Mouse (Mus musculus) lung, postnatal 25 days (tissue): ENCODE measurements around the gene Ncaph.
"Not testable (repeated sequence)": the region's sequence is repeated elsewhere in the genome, so short reads cannot be mapped to it uniquely, and the experiment has no call there.

ENCODE experiments used
- DNase-seq: peaks from one replicate; pipeline ENCODE4 v3.0.0; 2022; ENCODE audit warnings: low spot score

Ncaph gene

GRCm38 (mm10) chr2:127133621-127134461 is at the start of gene Ncaph:
Gene Ncaph (minus strand): TSS chr2:127133954.
- peak; percentile 93 for DNase-seq

DNA sequence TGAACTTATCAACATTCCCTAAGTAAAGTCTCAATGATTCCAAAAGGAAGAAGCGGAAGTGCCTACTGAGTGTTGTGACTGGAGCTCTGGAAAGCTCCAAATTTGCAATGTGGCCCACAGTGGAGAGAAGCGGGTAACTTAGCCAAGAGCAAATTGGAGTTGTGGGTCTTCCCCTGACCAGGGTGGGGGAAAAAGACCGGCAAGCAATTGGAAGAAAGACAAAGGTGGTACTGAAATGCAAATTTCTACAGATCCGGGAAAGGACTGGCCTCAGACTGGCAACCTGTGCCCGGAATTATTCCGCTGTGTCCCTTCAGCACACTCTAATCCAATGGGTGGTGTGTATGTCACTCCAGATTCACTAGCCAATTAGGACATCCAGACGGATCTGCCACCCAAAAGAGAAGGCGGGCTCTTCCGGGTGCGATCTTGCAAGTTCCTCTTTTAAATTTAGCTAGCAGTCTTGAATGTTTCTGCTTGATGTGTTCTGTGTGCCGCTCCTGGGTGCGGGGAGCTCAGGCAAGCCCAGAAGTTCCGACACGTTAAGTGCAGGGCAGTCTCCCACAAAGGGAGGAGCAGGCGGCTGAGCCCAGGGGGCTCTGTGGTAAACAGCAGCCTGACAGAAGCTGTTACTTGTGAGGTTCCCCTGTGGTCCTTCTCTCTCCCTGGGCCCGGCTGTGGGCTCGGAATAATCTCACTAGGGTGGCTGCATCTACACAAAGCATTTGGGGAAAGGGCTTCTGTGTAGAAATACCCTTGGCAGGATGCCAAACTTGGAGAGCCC is 49.0 kb upstream of the Ncaph start:
- peak; percentile 92 for DNase-seq

GRCm38 (mm10) chr2:127166261-127166660 is 32.5 kb upstream of the Ncaph start:
- peak; percentile 53 for DNase-seq

DNA sequence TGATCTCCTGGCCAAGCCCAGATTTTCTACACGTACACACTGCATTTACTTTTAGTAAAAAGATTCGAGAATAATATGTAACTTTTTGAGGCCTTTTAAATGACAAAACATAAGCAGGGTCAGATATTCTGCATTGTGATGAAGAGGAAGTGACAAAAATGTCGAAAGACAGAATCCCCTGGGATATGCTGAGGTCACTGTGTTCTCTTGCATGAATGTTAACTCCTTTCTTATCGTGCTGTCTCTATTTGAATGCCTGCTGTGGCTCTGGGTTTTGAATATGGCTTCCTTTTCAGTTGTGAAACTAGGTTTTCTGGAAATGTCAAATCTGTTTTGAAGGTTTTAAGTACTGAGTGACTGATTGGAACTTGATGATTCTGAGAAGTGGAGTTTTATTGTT is 31.9 kb upstream of the Ncaph start:
- DNase-seq = no peak

DNA sequence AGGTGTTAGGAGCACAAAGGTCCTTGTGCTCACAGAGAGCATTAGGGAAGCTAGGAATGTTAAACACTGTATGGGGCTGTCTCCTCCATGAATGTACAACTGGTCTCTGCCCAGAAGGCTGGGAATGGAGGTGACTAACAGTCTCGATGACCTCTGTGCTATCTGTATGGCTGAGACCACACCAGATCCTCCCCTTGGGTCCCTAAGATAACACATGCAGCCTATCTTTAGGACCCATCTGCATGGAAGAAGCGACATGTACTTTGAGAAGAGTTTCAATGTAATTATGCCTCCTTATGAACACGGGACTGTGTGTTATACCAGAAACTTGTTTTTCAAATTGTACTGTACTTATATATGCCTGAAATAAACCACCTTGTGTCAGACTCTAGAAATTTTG is 11.9 kb upstream of the Ncaph start:
- no peak for DNase-seq

- DNase-seq = peak; percentile 86
These were observed 9.7 kb upstream of the Ncaph start, which contains the start of gene Itpripl1 for GRCm38 (mm10) chr2:127143158-127144063. Gene Itpripl1 (minus strand): TSS chr2:127143442.

- no peak for DNase-seq
These were observed 8.9 kb upstream of the Ncaph start for GRCm38 (mm10) chr2:127142577-127143157.

DNA sequence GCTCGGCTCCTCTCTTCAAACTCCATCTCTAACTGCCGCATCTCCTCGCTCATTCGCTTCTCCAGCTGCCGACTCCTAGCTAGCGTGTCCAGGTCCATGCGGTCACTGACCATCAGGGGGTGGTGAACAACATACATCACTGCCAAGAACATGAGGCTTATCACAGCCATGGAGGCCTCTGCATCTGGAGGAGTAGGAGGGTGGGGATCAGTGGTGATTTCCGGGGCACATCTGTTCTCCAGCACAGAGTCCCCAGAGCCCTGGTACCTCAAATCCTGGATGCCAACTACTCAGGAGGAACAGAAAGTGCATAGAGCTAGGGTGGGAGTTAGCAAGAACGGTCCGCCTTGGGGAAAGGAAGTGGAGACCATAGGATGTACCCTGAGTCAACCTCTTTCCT is 8.3 kb upstream of the Ncaph start:
- DNase-seq = no peak

- no peak for DNase-seq
These were observed 6.3 kb upstream of the Ncaph start for GRCm38 (mm10) chr2:127140011-127140410.

DNA sequence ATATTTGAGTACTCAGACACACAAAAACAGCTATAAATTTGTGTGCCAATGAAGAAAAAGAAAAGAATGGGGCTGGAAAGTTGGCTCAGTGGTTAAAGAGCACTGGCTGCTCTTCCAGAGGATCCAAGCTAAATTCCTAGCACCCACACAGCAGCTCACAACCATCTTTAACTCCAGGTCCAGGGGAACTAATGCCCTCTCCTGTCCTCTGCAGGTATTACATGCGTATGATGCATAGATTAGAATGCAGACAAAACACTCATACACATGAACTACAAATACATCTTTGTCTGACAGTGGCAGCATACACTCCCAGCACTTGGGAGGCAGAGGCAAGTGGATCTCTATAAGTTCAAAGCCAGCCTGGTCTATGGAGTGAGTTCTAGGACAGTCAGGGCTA is 5.9 kb upstream of the Ncaph start:
- DNase-seq = no peak

GRCm38 (mm10) chr2:127139094-127139493 is 5.3 kb upstream of the Ncaph start:
- no peak for DNase-seq

DNA sequence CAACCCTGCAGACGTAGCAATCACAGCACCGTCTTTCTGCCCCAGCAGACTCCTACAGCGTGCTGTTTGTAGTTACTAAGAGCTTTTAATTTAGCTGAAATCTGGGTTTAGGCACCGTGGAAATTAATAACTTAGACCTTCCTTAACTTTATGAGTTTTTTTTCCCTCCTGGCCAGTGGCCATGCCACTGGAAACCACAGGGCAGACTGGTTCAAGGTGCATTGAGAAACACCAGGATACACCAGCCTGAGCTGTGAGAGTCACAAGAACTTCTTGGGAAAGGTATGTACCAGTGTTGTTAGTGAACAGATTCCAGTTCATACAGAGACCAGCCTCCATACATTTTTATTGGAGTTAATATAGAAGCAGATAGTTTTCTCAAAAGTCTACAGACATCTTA is 4.7 kb upstream of the Ncaph start:
- no peak for DNase-seq

DNA sequence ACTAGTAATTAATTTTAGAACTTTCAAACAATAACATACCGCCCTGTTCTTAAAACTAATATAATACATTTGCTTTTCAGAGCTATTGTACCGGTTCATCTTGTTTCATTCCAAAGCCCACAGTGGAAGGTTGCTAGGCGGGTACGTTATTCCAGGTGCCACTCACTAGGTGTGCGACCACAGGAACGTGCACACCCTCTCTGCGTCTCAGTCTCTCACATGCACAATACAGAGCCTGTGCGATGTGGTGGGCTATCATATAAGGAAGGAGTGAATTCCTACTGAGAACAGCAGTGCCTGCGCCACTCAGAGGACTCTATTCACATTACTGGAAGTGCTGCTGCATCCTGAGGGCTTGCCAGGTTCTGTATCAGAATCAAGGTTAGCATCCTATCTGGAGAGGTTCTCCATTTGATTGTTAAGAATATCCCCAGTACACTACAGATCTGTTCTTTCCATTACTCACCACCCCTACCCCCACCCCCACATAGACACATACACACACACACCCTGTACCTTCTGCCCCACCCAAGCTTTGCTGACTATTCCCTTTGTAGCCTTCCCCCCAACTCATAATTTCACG is 4.2 kb upstream of the Ncaph start:
- no peak for DNase-seq

GRCm38 (mm10) chr2:127136979-127137378 is 3.2 kb upstream of the Ncaph start:
- peak; percentile 58 for DNase-seq

DNA sequence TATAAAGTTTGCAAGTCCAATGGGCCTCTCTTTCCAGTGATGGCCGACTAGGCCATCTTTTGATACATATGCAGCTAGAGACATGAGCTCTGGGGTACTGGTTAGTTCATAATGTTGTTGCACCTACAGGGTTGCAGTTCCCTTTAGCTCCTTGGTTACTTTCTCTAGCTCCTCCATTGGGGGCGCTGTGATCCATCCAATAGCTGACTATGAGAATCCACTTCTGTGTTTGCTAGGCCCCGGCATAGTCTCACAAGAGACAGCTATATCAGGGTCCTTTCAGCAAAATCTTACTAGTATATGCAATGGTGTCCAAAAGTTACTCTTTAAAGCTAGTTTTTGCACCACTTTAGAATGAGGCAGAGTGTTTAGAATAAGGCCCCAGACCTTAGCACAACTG is 1.5 kb upstream of the Ncaph start:
- DNase-seq = not testable (repeated sequence)

GRCm38 (mm10) chr2:127131353-127131752 is 2.4 kb downstream of the Ncaph start:
- no peak for DNase-seq

DNA sequence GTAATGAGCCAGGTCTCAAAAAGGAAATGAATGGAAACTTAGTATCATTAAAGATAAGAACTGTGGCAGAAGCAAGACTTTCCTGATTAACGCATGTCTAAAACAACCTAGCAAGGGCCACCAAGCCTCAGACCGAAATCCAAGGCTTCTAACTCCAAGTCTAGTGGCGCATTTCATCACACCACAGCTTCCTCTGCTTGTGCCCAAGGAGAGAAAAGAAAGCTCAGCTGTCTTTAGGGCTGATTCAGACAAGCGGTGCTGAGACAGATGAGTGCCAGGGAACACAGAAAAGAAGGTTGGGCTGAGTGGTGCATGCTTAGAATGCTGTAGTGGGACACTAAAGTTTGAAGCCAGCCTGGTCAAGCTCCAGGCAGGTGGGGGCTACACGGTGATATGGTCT is 4.8 kb downstream of the Ncaph start:
- DNase-seq = no peak

DNA sequence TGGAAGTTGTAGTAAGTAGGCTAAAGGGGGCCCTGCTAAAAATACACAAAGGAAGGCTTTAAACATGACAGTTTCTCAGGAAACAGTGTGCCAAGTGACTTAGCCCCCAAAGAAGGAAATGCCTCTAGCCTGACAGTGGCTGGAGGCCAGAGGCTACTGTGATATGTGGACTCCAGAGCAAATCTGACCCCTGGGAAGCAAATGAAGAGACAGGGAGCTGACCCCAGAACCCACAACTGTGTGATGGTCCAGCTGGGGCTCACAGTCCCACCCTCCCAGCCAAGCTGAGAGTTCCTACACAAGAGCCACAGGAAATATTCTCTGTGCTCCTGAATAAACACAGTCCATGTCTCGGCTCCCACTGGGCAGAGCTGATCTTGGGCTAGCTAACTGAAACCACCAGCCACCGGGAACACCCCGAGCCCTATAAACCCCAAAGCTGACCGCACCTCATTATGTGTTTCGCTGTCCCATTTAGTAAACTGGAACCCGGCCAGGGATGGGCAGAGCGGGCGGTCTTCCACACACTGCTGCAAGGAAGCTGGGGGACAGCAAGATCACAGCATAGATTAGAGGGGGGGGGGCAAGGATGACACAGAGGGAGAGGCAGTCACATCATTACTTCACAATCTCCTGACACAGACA is 12.0 kb downstream of the Ncaph start:
- DNase-seq = peak; percentile 18

GRCm38 (mm10) chr2:127108986-127109385 is 24.8 kb downstream of the Ncaph start:
- no peak for DNase-seq

- DNase-seq = no peak
These were observed 41.8 kb downstream of the Ncaph start for GRCm38 (mm10) chr2:127092000-127092399.

GRCm38 (mm10) chr2:127090151-127090550 is 43.6 kb downstream of the Ncaph start:
- DNase-seq = not testable (repeated sequence)
